Mouse (Mus musculus) inflammation-experienced regulatory T-cells, adult 6 months (primary cell): ENCODE data around the gene 2010003K11Rik. TPM values are rescaled to one million over a fixed set of nuclear protein-coding genes. Genes with fewer than 3 reads are reported as not detected.
"Not testable (repeated sequence)": the region's sequence is repeated elsewhere in the genome, so short reads cannot be mapped to it uniquely, and the experiment has no call there.

Source experiments
- ATAC-seq: one replicate; pipeline ENCODE4 v1.8.0; 2017
- polyA plus RNA-seq, 3 experiments: library from polyadenylated mRNA; unstranded; fragments of 100-300 nt; shearing (Covaris generic); gene quantifications; one replicate each; pipeline ENCODE4 v1.2.1; 2017

2010003K11Rik gene
- polyA plus RNA-seq, 3 experiments from 2014 or later: not detected

- no peak for ATAC-seq
Measured at GRCm38 (mm10) chr19:4455071-4455800, 43.1 kb downstream of the 2010003K11Rik start.

- not testable (repeated sequence) for ATAC-seq
Measured at GRCm38 (mm10) chr19:4454040-4454439, 44.3 kb downstream of the 2010003K11Rik start.

- no peak for ATAC-seq
Measured at GRCm38 (mm10) chr19:4452525-4452924, 45.9 kb downstream of the 2010003K11Rik start.

- no peak for ATAC-seq
Measured at GRCm38 (mm10) chr19:4451965-4452364, 46.4 kb downstream of the 2010003K11Rik start.

GRCm38 (mm10) chr19:4451098-4451497 is 47.3 kb downstream of the 2010003K11Rik start:
- ATAC-seq: no peak

- no peak for ATAC-seq
Measured at GRCm38 (mm10) chr19:4450666-4451065, 47.7 kb downstream of the 2010003K11Rik start.

- ATAC-seq: no peak
Measured at GRCm38 (mm10) chr19:4449230-4449629, 49.2 kb downstream of the 2010003K11Rik start.

GRCm38 (mm10) chr19:4447445-4447844 is 50.9 kb downstream of the 2010003K11Rik start:
- ATAC-seq: no peak

Other genes with a start within 250 kb of the 2010003K11Rik start
- 10 to 100 TPM in 2 of 3 experiments, 1 to 10 TPM in 1; 9.6 to 14.5 (median 13.6) TPM for gene Ssh3, start 229.4 kb downstream of the 2010003K11Rik start, polyA plus RNA-seq
- 1 to 10 TPM in 2 of 3 experiments, under 1 TPM in 1; 0.87 to 3.0 (median 2.3) TPM for gene Ankrd13d, start 215.4 kb downstream of the 2010003K11Rik start, polyA plus RNA-seq
- 10 to 100 TPM; 81.3 to 90.8 (median 85.9) TPM for gene Grk2, start 192.4 kb downstream of the 2010003K11Rik start, polyA plus RNA-seq
- gene Kdm2a, start 100.3 kb downstream of the 2010003K11Rik start, polyA plus RNA-seq: 10 to 100 TPM; 67.5 to 97.8 (median 86.3) TPM
- 1 to 10 TPM in 2 of 3 experiments, under 1 TPM in 1; 0.75 to 2.5 (median 2.4) TPM for gene Rhod, start 59.2 kb downstream of the 2010003K11Rik start, polyA plus RNA-seq
- under 1 TPM in 1 of 3 experiments, not detected in 2; 0.20 TPM for gene Syt12, start 21.1 kb downstream of the 2010003K11Rik start, polyA plus RNA-seq
- gene Pcx, start 11.9 kb upstream of the 2010003K11Rik start, polyA plus RNA-seq: 1 to 10 TPM in 1 of 3 experiments, under 1 TPM in 2; 0.67 to 1.3 (median 0.69) TPM
- under 1 TPM in 1 of 3 experiments, not detected in 2; 0.18 TPM for gene Lrfn4, start 117.1 kb upstream of the 2010003K11Rik start, polyA plus RNA-seq
- 10 to 100 TPM; 41.4 to 48.1 (median 42.1) TPM for gene Rce1, start 127.1 kb upstream of the 2010003K11Rik start, polyA plus RNA-seq
- not detected for gene Gm960, start 200.1 kb upstream of the 2010003K11Rik start, polyA plus RNA-seq
- under 1 TPM in 2 of 3 experiments, not detected in 1; 0.17 to 0.20 TPM for gene Sptbn2, start 212.6 kb upstream of the 2010003K11Rik start, polyA plus RNA-seq